ENCODE assay signal across 18 mouse cellular contexts in the genomic region with DNA sequence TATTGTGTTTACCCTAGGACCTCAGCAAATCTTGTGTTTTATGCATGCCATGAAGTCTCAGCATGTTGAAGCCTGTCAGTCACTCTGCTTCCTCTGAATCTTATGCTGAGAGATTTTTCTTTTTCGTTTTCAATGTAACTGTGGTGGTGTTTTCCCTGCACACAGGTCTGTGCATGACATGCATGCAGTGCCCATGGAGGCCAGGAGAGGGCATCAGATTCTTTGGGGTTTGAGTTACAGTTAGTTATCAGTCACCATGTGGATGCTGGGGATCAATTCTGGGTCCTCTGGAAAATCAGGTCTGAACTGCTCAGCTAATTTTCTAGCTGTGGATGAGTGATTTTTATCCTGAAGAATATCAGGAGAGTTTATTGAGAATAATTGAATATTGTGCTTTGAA.
DNase-seq lines count a peak whose midpoint lies in the region; ATAC-seq and TF ChIP-seq lines count a peak whose summit lies in the region.
"Had no signal": no experiment of that assay in that cellular context is flagged by ENCODE, and none has a peak within 500 bp of the region (broad histone marks: within the 10 kb centered on the region; RNA-seq: fewer than 3 reads in every experiment).

No protein-coding gene starts in this region.

- H3K4me3 ChIP-seq in liver, embryonic 14.5 days (ENCODE audit: insufficient read depth in 1 of 2, low read depth in 2 of 2, low read length in 2 of 2), result no peak overlapping the region
- no peak overlapping the region for H3K4me3 ChIP-seq in liver, embryonic 11.5 days (ENCODE audit: low read depth, low read length)
- H3K4me3 ChIP-seq in CH12.LX (replicated peaks in 1 of 3; ENCODE audit: low read depth in 2 of 3, low read length in 2 of 3, poor library complexity in 1 of 3), result no peak overlapping the region
- H3K4me3 ChIP-seq: embryonic facial prominence, embryonic 13.5 days; heart, embryonic 15.5 days; limb, embryonic 12.5 days; midbrain, embryonic 13.5 days had no signal

- dilution Hi-C loops in CH12.LX (cut with MboI; ENCODE audit: extremely low pct_ligation_motif_present, extremely low pct_unique_long_range_greater_than_20kb, low sequenced_read_pairs), result no loop called here

- no peak for ATAC-seq in liver, embryonic 14.5 days (ENCODE audit: insufficient read depth)
- ATAC-seq in liver, embryonic 11.5 days (replicated peaks; ENCODE audit: low FRiP score), result no peak
- ATAC-seq: forebrain, postnatal 0 days; midbrain, embryonic 13.5 days had no signal

- no peak for TF ChIP-seq POLR2A in CH12.LX (IDR thresholded peaks at IDR 0.05; ENCODE audit: low read depth, low read length)

- WGBS in liver, embryonic 14.5 days (ENCODE audit: insufficient replicate concordance), result 47% methylated on average over 1 of the region's 1 CpGs
- 79% methylated on average over 1 of the region's 1 CpGs for WGBS in liver, embryonic 11.5 days

- H3K4me1 ChIP-seq in liver, embryonic 14.5 days (replicated peaks; ENCODE audit: control insufficient read depth in 2 of 2, insufficient read depth in 2 of 2, low read length in 1 of 2), result no peaks in the 10 kb centered on the region; a peak in 1 of 4 replicates
- H3K4me1 ChIP-seq in liver, embryonic 11.5 days (replicated peaks; ENCODE audit: control insufficient read depth, insufficient read depth, low read length), result no peaks in the 10 kb centered on the region
- H3K4me1 ChIP-seq in CH12.LX (ENCODE audit: control insufficient read depth in 1 of 2, insufficient read depth in 2 of 2), result no peaks in the 10 kb centered on the region
- H3K4me1 ChIP-seq: embryonic facial prominence, embryonic 13.5 days; heart, embryonic 15.5 days; limb, embryonic 12.5 days; midbrain, embryonic 13.5 days had no signal

- TF ChIP-seq RAD21 in CH12.LX (IDR thresholded peaks at IDR 0.05; ENCODE audit: low read depth, low read length), result no peak; the same call in 1 of the 2 replicates

- intact Hi-C loops in heart, postnatal 14 days (cut with DNase I), result no loop called here

- H3K27ac ChIP-seq in liver, embryonic 14.5 days, result no peak overlapping the region
- no peak overlapping the region for H3K27ac ChIP-seq in liver, embryonic 11.5 days (ENCODE audit: low read depth, low read length)
- no peak overlapping the region for H3K27ac ChIP-seq in CH12.LX (ENCODE audit: insufficient read depth, low read depth)
- H3K27ac ChIP-seq: embryonic facial prominence, embryonic 13.5 days; heart, embryonic 15.5 days; limb, embryonic 12.5 days; midbrain, embryonic 13.5 days had no signal

- H3K27me3 ChIP-seq in liver, embryonic 14.5 days (ENCODE audit: control insufficient read depth, insufficient read depth, low read length), result no peaks in the 10 kb centered on the region
- H3K27me3 ChIP-seq in liver, embryonic 11.5 days (replicated peaks; ENCODE audit: control insufficient read depth, insufficient read depth, low read length), result no peaks in the 10 kb centered on the region
- no peaks in the 10 kb centered on the region for H3K27me3 ChIP-seq in CH12.LX (replicated peaks)

- H3K9ac ChIP-seq in liver, embryonic 14.5 days (replicated peaks), result no peak overlapping the region
- H3K9ac ChIP-seq in liver, embryonic 11.5 days (ENCODE audit: low read depth, low read length), result no peak overlapping the region
- no peak overlapping the region for H3K9ac ChIP-seq in CH12.LX (ENCODE audit: insufficient read depth, low read depth)
- H3K9ac ChIP-seq: embryonic facial prominence, embryonic 13.5 days; forebrain, postnatal 0 days; heart, embryonic 15.5 days; limb, embryonic 12.5 days; lung, embryonic 14.5 days; midbrain, embryonic 13.5 days had no signal

- no peak for TF ChIP-seq EP300 in liver, embryonic 14.5 days (IDR thresholded peaks at IDR 0.05; ENCODE audit: low read depth)
- no peak for TF ChIP-seq EP300 in CH12.LX (IDR thresholded peaks at IDR 0.05; ENCODE audit: low read length)

- H3K9me3 ChIP-seq in liver, embryonic 14.5 days (ENCODE audit: control insufficient read depth, low read length), result no peaks in the 10 kb centered on the region
- no peaks in the 10 kb centered on the region for H3K9me3 ChIP-seq in liver, embryonic 11.5 days (ENCODE audit: control insufficient read depth, low read length)
- H3K9me3 ChIP-seq in CH12.LX (replicated peaks; ENCODE audit: low read length), result no peaks in the 10 kb centered on the region
- H3K9me3 ChIP-seq: embryonic facial prominence, embryonic 13.5 days; heart, embryonic 15.5 days; midbrain, embryonic 13.5 days had no signal

- H3K36me3 ChIP-seq in liver, embryonic 14.5 days (replicated peaks; ENCODE audit: control insufficient read depth, insufficient read depth, low read depth), result no peaks in the 10 kb centered on the region
- no peaks in the 10 kb centered on the region for H3K36me3 ChIP-seq in liver, embryonic 11.5 days (ENCODE audit: control insufficient read depth, insufficient read depth, low read length)
- no peaks in the 10 kb centered on the region for H3K36me3 ChIP-seq in CH12.LX (replicated peaks in 1 of 2; ENCODE audit: control insufficient read depth in 1 of 2, insufficient read depth in 1 of 2, low read length in 1 of 2)
- H3K36me3 ChIP-seq: embryonic facial prominence, embryonic 13.5 days; heart, embryonic 15.5 days; limb, embryonic 12.5 days; midbrain, embryonic 13.5 days had no signal

- no peaks in the 10 kb centered on the region for H3K79me2 ChIP-seq in CH12.LX (replicated peaks; ENCODE audit: control insufficient read depth, extremely low read depth, insufficient read depth, poor library complexity, severe bottlenecking)

- DNase-seq in heart, adult 11 months, result peak; percentile 64
- no peak for DNase-seq in heart, postnatal 14 days
- DNase-seq in liver, embryonic 14.5 days (ENCODE audit: low read depth in 3 of 3, low spot score in 3 of 3), result no peak
- DNase-seq in liver, embryonic 11.5 days (ENCODE audit: low spot score), result no peak
- peak; percentile 6 for DNase-seq in CH12.LX (ENCODE audit: extremely low read depth)
- peak; percentile 7 for DNase-seq in R1 (ENCODE audit: low read depth, low spot score)
- DNase-seq in cerebellum, postnatal 14 days, result no peak
- no peak for DNase-seq in adrenal gland, postnatal 10 days
- DNase-seq: adrenal gland, postnatal 25 days; cerebellum, adult 2 months; forebrain, postnatal 0 days; heart, adult 18-20 months; lung, embryonic 14.5 days; right cerebral cortex, postnatal 4 days had no signal

- TF ChIP-seq CTCF in liver, embryonic 14.5 days (IDR thresholded peaks at IDR 0.05; ENCODE audit: low read depth), result peak; percentile 34
- TF ChIP-seq CTCF in CH12.LX (conservative IDR thresholded peaks at IDR 0.05 in 1 of 2, IDR thresholded peaks at IDR 0.05 in 1 of 2; ENCODE audit: low read depth in 2 of 2, low read length in 2 of 2), result peak in 1 of 2 experiments; percentile 23; a peak in 2 of 4 replicates

- in situ Hi-C loops in CH12.LX (cut with MboI; ENCODE audit: low pct_ligation_motif_present, low pct_unique_long_range_greater_than_20kb, low sequenced_read_pairs), result no loop called here

- H3K4me2 ChIP-seq in liver, embryonic 14.5 days (ENCODE audit: low read depth), result no peak overlapping the region
- H3K4me2 ChIP-seq in liver, embryonic 11.5 days, result no peak overlapping the region
- no peak overlapping the region for H3K4me2 ChIP-seq in CH12.LX (ENCODE audit: insufficient read depth, low read depth, poor library complexity, severe bottlenecking)
- H3K4me2 ChIP-seq: embryonic facial prominence, embryonic 13.5 days; heart, embryonic 15.5 days; limb, embryonic 12.5 days; lung, embryonic 14.5 days; midbrain, embryonic 13.5 days had no signal

TF ChIP-seq in CH12.LX, 34 proteins besides CTCF, POLR2A, EP300 and RAD21:
- TF ChIP-seq USF2 (conservative IDR thresholded peaks at IDR 0.05; ENCODE audit: low read depth, low read length), result no peak
- no peak for TF ChIP-seq KAT2A (IDR thresholded peaks at IDR 0.05; ENCODE audit: insufficient replicate concordance, low read length)
- TF ChIP-seq SMC3 (IDR thresholded peaks at IDR 0.05; ENCODE audit: low read depth, low read length), result peak; percentile 17; the same call in 1 of the 2 replicates

Comparison
In these comparisons a context has a peak if more than half of its experiments do, and no peak if none do; other contexts are left out.
1. DNase-seq: peak in heart, adult 11 months (single experiment), CH12.LX (single experiment) and R1 (single experiment); none in heart, postnatal 14 days (0 of 2), liver, embryonic 14.5 days (0 of 3), liver, embryonic 11.5 days (single experiment), cerebellum, postnatal 14 days (0 of 2) and adrenal gland, postnatal 10 days (single experiment).